Mouse (Mus musculus) mesoderm, embryonic 11.5 days (tissue): ENCODE results near the gene Asphd1.

Experiments used
- DNase-seq: peaks from one replicate; pipeline ENCODE4 v3.0.0-alpha.2; 2012; ENCODE audit warnings: low read depth, low spot score

Asphd1 gene

DNA sequence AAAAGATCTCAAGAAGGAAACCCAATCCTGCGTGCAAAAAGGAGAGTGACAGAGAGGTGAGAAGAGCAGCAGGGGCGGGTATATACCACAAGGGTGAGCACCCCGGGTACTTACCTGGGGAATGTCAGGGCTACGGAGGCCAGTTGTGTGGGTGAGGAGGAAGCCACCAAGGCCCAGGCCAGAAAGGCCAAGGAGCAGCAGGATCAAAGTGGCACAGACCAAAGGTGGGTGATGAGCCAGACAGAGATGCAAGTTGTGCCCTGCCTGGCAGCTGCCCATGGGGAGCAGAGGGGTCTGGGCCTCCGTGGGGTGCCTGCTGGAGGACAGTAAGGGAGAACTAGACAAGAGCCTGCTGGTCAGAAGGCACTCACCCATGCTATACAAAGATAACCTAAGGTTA, 52.5 kb downstream of the Asphd1 start:
- DNase-seq, result no peak
